Mouse (Mus musculus): ENCODE results near the gene Zfp599. TPM values are rescaled to one million over a fixed set of nuclear protein-coding genes. Genes with fewer than 3 reads are reported as not detected.

Zfp599 gene
- polyA plus RNA-seq, 1 experiment, result 0.53 TPM

GRCm38 (mm10) chr9:22216705-22217104, 43.0 kb downstream of the Zfp599 start:
- Histone ChIP-seq H3ac (ENCODE audit: control insufficient read depth, insufficient read length) (no peak overlapping the region), H3K36me3 (ENCODE audit: control insufficient read depth, insufficient read depth) (no peaks in the 10 kb centered on the region), H3K79me2 (ENCODE audit: control insufficient read depth, insufficient read depth) (no peaks in the 10 kb centered on the region), H3K27me3 (ENCODE audit: control insufficient read depth, insufficient read depth, insufficient read length) (no peaks in the 10 kb centered on the region), H3K4me3 (no peak overlapping the region), H3K4me2 (ENCODE audit: low read depth) (no peak overlapping the region)
- TF ChIP-seq MAX (IDR thresholded peaks at IDR 0.05; ENCODE audit: low read depth) (no peak), REST (IDR thresholded peaks at IDR 0.05; ENCODE audit: insufficient read depth, insufficient read length) (no peak), USF1 (IDR thresholded peaks at IDR 0.05; ENCODE audit: low read depth) (no peak), MYOG (IDR thresholded peaks at IDR 0.05; ENCODE audit: control insufficient read depth in 1 of 3, insufficient read depth in 1 of 3, insufficient read length in 2 of 3, low read depth in 2 of 3) (no peak), POLR2A (IDR thresholded peaks at IDR 0.05; ENCODE audit: insufficient read length, low read depth) (no peak), E2F4 (IDR thresholded peaks at IDR 0.05; ENCODE audit: insufficient read depth) (no peak), POLR2AphosphoS2 (IDR thresholded peaks at IDR 0.05; ENCODE audit: insufficient read length, low read depth) (no peak), MYOD1 (IDR thresholded peaks at IDR 0.05; ENCODE audit: control insufficient read depth in 1 of 3, insufficient read length in 2 of 3, low read depth in 2 of 3) (no peak)

- Histone ChIP-seq H3K4me2 (ENCODE audit: low read depth) (no peak overlapping the region), H3K4me3 (no peak overlapping the region), H3K27me3 (ENCODE audit: control insufficient read depth, insufficient read depth, insufficient read length) (no peaks in the 10 kb centered on the region), H3ac (ENCODE audit: control insufficient read depth, insufficient read length) (no peak overlapping the region), H3K79me2 (ENCODE audit: control insufficient read depth, insufficient read depth) (no peaks in the 10 kb centered on the region), H3K36me3 (ENCODE audit: control insufficient read depth, insufficient read depth) (no peaks in the 10 kb centered on the region)
- TF ChIP-seq REST (IDR thresholded peaks at IDR 0.05; ENCODE audit: insufficient read depth, insufficient read length), result no peak
- TF ChIP-seq E2F4 (IDR thresholded peaks at IDR 0.05; ENCODE audit: insufficient read depth), result no peak
- TF ChIP-seq SRF (IDR thresholded peaks at IDR 0.05; ENCODE audit: control insufficient read depth, insufficient read length, low read depth), result no peak
- no peak for TF ChIP-seq USF1 (IDR thresholded peaks at IDR 0.05; ENCODE audit: low read depth)
- no peak for TF ChIP-seq TCF12 (IDR thresholded peaks at IDR 0.05; ENCODE audit: insufficient read depth, poor library complexity, severe bottlenecking)
- no peak for TF ChIP-seq MYOD1 (IDR thresholded peaks at IDR 0.05; ENCODE audit: control insufficient read depth in 1 of 3, insufficient read length in 2 of 3, low read depth in 2 of 3)
- no peak for TF ChIP-seq TCF3 (IDR thresholded peaks at IDR 0.05; ENCODE audit: insufficient read length, low read depth)
- TF ChIP-seq MAX (IDR thresholded peaks at IDR 0.05; ENCODE audit: low read depth), result no peak
These were observed 45.1 kb downstream of the Zfp599 start for GRCm38 (mm10) chr9:22214549-22214948.

- H3K4me2 ChIP-seq (ENCODE audit: low read depth), result no peak overlapping the region
- H3K27me3 ChIP-seq (ENCODE audit: control insufficient read depth, insufficient read depth, insufficient read length), result no peaks in the 10 kb centered on the region
- H3K79me2 ChIP-seq (ENCODE audit: control insufficient read depth, insufficient read depth), result no peaks in the 10 kb centered on the region
- TF ChIP-seq TCF12 (IDR thresholded peaks at IDR 0.05; ENCODE audit: insufficient read depth, poor library complexity, severe bottlenecking) (no peak), MYOG (IDR thresholded peaks at IDR 0.05; ENCODE audit: control insufficient read depth in 1 of 3, insufficient read depth in 1 of 3, insufficient read length in 2 of 3, low read depth in 2 of 3) (no peak), CEBPB (IDR thresholded peaks at IDR 0.05; ENCODE audit: insufficient read depth, poor library complexity, severe bottlenecking) (no peak), MAX (IDR thresholded peaks at IDR 0.05; ENCODE audit: low read depth) (no peak), E2F4 (IDR thresholded peaks at IDR 0.05; ENCODE audit: insufficient read depth) (no peak), TCF3 (IDR thresholded peaks at IDR 0.05; ENCODE audit: insufficient read length, low read depth) (no peak), MYOD1 (IDR thresholded peaks at IDR 0.05; ENCODE audit: control insufficient read depth in 1 of 3, insufficient read length in 2 of 3, low read depth in 2 of 3) (no peak), REST (IDR thresholded peaks at IDR 0.05; ENCODE audit: insufficient read depth, insufficient read length) (no peak), SRF (IDR thresholded peaks at IDR 0.05; ENCODE audit: control insufficient read depth, insufficient read length, low read depth) (no peak), POLR2A (IDR thresholded peaks at IDR 0.05; ENCODE audit: insufficient read length, low read depth) (no peak), POLR2AphosphoS2 (IDR thresholded peaks at IDR 0.05; ENCODE audit: insufficient read length, low read depth) (no peak), USF1 (IDR thresholded peaks at IDR 0.05; ENCODE audit: low read depth) (no peak)
- H3K4me3 ChIP-seq, result no peak overlapping the region
- no peak overlapping the region for H3ac ChIP-seq (ENCODE audit: control insufficient read depth, insufficient read length)
- no peaks in the 10 kb centered on the region for H3K36me3 ChIP-seq (ENCODE audit: control insufficient read depth, insufficient read depth)
These were observed 45.9 kb downstream of the Zfp599 start for GRCm38 (mm10) chr9:22213785-22214194.

Other genes with a start within 250 kb of the Zfp599 start
- 0.06 TPM for gene Elavl3, start 207.9 kb downstream of the Zfp599 start, polyA plus RNA-seq (2012; fragmentation: generic; extraction: Trizol)
- not detected for gene Gm49318, start 188.6 kb downstream of the Zfp599 start, polyA plus RNA-seq (2012; fragmentation: generic; extraction: Trizol)
- gene Zfp653, start 188.5 kb downstream of the Zfp599 start, polyA plus RNA-seq (2012; fragmentation: generic; extraction: Trizol), result 8.3 TPM
- gene Ecsit, start 174.5 kb downstream of the Zfp599 start, polyA plus RNA-seq (2012; fragmentation: generic; extraction: Trizol), result 37.0 TPM
- gene Cnn1, start 160.7 kb downstream of the Zfp599 start, polyA plus RNA-seq (2012; fragmentation: generic; extraction: Trizol), result 7.1 TPM
- 95.3 TPM for gene Elof1, start 142.7 kb downstream of the Zfp599 start, polyA plus RNA-seq (2012; fragmentation: generic; extraction: Trizol)
- gene Acp5, start 124.2 kb downstream of the Zfp599 start, polyA plus RNA-seq (2012; fragmentation: generic; extraction: Trizol), result 0.16 TPM
- 48.5 TPM for gene Pigyl, start 103.0 kb downstream of the Zfp599 start, polyA plus RNA-seq (2012; fragmentation: generic; extraction: Trizol)
- gene Zfp872, start 71.8 kb downstream of the Zfp599 start, polyA plus RNA-seq (2012; fragmentation: generic; extraction: Trizol), result not detected
- gene Zfp809, start 34.2 kb downstream of the Zfp599 start, polyA plus RNA-seq (2012; fragmentation: generic; extraction: Trizol), result 4.3 TPM
- 4.4 TPM for gene Zfp810, start 47.8 kb upstream of the Zfp599 start, polyA plus RNA-seq (2012; fragmentation: generic; extraction: Trizol)
- 25.7 TPM for gene Anln, start 129.3 kb upstream of the Zfp599 start, polyA plus RNA-seq (2012; fragmentation: generic; extraction: Trizol)
- gene 9530077C05Rik, start 151.6 kb upstream of the Zfp599 start, polyA plus RNA-seq (2012; fragmentation: generic; extraction: Trizol), result 0.46 TPM
- gene Gm17545, start 194.4 kb upstream of the Zfp599 start, polyA plus RNA-seq (2012; fragmentation: generic; extraction: Trizol), result not detected
- gene Rp9, start 209.8 kb upstream of the Zfp599 start, polyA plus RNA-seq (2012; fragmentation: generic; extraction: Trizol), result 52.0 TPM
- gene Bbs9, start 215.8 kb upstream of the Zfp599 start, polyA plus RNA-seq (2012; fragmentation: generic; extraction: Trizol), result 3.6 TPM